Mouse (Mus musculus) layer of hippocampus, postnatal 14 days (tissue): ENCODE measurements at regions not wholly inside any gene's neighbourhood (a gene's known extent, or its start where the extent isn't known, plus 50 kb on each side); places are given as distances from the start of the nearest gene placed in this dataset.
"Not testable (repeated sequence)": the region's sequence is repeated elsewhere in the genome, so short reads cannot be mapped to it uniquely, and the experiment has no call there.

Experiments used
- DNase-seq, 2 experiments: peaks; one replicate each; pipeline ENCODE4 v3.0.0; 2021 to 2022; ENCODE audit warnings: low spot score in 2 of 2, mixed read lengths in 1 of 2

DNA sequence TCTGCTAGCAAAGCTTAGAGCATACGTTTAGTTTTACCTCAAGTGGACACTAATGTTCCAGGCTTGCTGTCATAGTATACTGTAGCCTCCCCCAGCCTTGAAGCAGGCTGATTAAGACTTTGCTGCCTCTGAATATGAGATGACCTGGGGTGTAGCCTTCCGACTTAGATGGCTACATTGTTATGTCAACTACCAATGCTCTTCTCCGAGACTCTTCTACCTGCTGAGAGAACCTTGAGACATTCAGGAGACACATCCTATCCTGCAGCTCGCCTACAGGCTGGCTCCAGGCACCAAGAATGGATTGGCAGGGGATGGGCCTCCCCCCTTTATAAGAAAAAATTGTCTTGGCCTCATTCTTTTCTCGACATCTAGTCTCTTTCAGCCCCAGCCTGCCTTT is 379.0 kb upstream of the Ptger4 start:
- DNase-seq, result no peak

DNA sequence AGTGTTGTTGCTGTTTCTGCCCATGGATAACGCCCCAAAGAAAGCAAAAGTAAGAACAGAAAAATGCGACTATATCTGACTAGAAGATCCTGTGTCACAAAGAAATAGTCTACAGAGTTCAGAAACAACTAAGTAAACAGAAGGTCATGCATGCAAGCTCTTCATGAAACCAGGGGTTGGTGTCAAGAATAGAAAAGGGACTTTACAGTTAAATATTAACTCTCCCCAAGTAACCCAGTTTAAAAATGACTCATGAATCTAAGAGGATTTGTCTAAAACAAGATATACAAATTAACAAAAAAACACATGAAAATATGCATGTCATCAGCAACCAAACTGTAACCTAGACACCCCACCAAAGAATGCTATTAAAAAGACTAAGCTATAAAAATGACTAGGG is 381.4 kb upstream of the Ptger4 start:
- DNase-seq, result no peak

DNA sequence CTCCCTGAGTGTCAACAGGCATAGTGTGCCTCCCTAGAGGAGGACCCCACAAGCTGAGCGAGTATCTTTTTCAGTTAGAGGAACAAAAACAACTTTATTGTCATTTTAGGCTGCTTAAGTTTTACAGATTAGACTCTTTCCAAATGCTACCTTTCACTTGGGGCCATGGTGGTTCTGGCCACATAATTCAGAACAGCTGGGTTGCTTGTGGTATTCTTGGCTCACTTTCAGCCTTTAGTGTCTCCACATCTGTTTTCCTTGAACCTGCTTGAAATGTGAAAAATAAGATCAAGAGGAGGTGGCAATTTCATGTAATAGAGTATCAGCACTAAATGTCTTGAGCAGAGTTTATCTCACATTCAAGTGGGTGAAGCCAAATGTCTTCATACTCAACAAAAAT is 402.7 kb upstream of the Ptger4 start:
- DNase-seq, result no peak

DNA sequence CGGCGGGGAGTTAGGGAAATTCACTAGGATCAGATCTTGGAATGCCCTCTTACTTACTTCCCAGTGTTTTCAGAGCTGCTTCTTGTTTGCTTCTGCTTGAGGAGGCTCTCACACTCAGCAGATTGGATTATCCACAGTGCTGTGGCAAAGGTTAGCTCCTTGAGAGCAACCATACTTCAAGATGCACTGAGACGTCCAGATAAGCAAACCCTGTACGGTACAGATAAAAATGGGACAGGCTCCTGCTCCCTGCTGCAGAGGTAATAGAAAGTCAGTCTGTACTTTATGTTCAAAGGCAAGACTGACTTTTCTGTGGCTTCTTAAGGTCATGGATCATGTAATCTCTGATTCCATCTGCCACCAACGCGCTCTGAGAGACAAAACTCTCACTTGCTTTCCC is 414.8 kb upstream of the Ptger4 start:
- DNase-seq, result no peak

DNA sequence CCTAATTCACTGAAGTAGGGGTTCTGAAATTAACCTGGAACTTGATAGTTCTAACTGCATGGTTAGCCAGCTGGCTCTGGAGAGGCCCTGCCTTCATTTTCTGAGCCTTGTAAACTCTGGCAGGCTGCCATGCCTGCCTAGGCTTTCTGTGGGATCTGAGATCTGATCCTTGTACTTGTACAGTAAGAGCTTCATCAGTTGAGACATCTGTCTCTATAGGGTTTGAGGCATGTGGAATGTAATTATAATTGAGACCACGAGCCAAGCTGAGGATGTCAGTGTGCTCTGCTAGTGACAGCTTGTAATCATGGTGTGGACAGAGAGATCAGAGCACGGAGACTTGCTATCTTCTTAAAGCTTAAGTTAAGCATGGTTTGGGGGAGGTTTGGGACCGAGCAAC is 416.8 kb upstream of the Ptger4 start:
- DNase-seq, result no peak

DNA sequence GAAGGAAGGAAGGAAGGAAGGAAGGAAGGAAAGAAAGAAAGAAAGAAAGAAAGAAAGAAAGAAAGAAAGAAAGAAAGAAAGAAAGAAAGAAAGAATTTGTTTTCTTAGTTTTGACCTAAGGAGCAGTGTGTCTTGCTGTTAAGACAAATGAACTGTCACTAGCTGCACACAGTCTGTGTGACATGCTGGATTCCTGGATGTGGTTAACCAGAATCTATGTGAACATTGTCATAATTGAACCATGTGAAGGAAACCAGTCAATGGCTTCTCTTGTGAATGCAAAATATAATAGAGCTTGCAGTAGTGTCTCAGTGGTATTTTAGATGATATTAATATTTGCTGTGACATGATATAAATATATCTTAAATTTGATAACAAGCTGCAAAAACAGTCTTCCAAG is 427.8 kb upstream of the Ptger4 start:
- DNase-seq, result no peak

DNA sequence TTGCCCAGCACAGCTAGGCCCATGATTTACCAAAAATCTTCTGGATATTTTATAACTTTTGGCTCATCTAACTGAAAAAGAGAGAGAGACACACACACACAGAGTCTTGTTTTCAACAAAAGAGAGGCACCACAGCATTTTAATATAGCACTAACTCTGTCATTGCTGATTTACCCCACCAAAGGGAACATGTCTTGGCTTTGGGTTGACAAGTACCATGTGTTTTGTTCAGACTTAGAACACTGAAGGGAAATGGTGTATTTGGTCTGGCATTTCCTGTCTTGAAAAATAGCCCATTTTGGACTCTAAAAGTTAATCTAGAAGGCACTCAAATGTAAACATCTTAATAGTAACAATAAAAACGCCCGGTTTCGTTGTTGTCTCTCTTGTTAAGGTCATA is 432.7 kb upstream of the Ptger4 start:
- DNase-seq, result no peak

DNA sequence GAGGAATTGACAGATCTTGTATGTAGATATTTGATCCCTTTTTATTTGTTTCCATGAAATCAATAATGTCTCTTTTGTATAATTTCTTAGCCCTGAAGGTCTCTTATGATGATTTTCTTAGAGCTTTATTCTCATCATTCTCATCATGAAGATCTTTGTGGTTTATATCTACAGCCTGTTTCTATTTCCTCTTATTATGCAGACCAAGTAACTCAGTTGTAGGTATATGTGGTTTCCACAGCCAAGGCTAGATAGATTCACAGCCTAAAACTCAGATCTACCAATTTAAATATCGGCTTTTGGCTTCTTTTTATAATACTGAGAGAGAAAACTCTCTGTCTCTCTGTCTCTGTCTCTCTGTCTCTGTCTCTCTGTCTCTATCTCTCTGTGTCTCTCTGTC is 449.8 kb upstream of the Ptger4 start:
- DNase-seq, result no peak

DNA sequence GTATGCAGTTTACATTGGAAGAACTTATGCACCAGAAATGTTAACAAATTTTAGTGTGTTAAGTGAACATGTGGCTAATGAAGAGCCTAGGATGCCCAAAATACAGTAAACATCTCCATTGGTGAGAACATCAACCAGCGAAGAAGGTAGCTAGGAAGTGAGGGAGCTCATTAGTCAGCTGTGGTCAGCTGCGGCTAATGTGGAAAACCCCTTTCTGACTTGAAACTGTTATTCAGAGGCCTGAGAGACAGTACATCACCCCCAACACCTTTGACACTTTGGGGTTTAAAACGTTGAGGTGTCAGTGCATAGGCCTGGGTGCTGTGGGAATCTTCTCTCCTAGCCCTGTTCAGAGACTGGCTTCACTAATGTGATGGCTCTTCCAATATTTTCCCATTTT is 451.0 kb upstream of the Ptger4 start:
- DNase-seq, result no peak

DNA sequence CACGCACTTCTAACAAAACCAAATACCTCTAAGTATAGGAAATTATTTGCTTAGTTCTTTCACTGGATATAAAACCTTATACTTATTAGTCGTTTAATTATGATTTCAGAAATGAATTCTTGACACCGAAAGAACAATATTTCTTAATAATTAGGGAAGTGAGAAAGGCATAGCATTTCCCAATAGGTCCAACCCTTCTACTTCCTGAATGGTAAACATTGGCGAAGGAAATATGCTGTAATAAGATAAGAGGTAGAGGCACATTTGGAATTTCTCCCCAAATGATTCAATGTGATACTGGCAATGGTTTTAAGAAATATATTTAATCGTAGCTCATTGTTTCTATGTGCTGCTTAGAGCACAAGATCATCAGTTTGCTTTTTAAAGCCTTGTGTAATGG is 464.5 kb upstream of the Ptger4 start:
- no peak for DNase-seq

DNA sequence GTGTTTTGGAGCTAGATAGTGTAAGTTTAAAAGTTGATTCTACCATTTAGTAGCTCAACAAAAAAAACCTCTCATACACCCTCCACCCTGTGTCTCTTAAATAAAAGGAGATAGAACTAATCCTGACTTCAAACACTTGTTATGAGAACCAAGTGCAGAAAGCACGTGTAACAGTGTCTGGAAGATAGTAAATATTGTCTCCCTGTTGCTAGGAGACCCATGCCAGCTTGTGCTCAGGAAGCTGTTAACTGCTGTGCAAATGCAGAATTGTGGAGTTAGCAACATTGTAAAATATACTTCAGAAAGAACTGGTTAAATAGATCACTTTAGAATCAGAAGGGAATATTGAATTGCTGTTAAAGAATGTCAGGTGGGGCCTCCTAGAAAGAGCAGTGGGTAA is 496.7 kb upstream of the Ptger4 start:
- peak in 1 of 2 experiments; percentile 5 for DNase-seq

DNA sequence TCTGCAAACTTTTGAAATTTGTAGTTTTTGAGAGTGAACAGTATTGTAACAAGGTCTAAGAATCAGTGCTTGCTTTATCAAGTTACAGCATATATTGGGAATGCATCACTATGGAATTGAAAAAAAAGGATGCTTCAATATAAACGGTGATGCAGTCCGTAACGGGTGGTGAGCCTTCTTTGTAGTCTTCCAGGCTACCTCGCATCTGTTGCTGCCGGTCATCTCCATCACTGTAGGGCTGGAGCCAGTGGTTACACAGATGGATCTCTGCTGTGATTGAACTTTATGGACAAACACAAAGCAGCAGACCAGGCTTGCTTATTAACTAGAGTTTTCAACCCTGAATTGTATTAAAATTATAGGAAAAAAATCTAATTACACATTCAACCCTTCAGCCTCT is 499.9 kb upstream of the Ptger4 start:
- DNase-seq, result no peak

DNA sequence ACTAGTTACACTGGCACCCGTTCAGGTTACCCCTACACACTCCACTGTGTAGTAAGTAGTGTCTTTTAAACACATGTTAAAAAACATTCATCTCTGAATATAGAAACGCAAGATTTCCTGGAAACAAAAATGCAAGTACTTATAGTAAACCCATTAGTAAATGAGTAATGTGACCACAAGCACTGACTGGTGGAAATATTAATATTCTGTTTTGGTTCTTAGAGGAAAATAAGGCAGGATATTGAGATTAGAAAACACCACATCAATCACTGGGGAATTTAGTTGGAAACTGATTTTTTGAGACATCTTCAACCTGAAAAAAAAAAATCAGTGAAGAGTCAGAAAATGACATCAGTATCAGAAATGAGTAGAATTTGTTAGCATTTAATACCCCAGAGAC is 514.7 kb upstream of the Ptger4 start:
- DNase-seq, result no peak

DNA sequence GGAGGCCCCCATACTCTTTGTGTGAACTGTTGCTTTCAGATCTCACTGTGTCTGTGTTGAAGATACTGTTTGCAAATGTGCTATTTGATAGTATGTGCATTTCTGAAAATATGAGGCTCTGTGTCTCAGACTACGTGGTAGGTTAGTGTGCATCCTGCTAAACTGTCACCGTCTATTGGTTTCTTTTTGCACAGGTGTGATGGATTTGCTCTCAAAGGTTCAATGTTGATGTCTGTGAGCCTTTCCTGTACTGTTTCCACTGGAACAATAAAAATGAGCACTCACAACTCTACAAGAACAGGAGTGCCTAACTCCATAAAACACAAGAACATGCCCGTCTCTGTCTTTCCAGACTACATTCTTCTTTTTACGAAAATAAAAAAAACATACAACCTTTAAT is 518.2 kb upstream of the Ptger4 start:
- no peak for DNase-seq

DNA sequence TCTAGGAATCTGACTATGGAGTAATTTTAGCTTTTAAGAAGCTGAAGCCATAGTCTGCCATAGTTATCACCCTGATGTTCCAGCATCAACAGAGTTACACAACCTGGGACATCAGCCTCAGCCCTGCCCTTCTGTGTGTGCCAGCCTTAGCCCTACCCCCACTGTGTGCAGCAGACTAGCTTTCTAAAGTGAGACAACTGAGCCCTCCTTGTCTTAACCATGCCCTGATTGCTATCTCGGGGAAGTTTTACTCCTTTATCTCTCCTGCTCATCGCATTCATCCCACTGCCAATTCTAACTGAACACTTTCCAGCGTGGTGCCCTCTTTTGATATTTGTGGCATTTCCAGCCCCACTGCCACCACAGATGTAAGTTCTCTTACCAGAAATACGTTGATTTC is 522.5 kb upstream of the Dab2 start:
- no peak for DNase-seq

DNA sequence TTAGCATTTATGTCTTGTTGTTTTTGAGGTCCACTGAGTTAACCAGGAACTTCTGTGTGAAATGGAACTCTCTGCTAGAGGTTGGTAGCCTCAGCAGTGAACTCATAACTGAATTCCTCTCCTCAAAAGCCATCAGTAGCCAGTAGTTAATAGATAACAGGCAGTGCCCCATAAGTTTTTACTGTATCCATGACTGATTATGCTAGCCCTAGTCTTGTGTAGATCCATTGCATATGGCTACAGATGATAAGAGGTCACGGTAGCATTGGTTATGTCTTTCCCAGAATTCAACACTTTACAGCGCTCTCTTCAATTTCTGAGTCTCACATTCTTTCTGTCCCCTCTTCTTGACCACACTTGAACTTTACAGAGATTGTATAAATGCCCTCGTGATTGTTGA is 499.7 kb upstream of the Dab2 start:
- no peak for DNase-seq

DNA sequence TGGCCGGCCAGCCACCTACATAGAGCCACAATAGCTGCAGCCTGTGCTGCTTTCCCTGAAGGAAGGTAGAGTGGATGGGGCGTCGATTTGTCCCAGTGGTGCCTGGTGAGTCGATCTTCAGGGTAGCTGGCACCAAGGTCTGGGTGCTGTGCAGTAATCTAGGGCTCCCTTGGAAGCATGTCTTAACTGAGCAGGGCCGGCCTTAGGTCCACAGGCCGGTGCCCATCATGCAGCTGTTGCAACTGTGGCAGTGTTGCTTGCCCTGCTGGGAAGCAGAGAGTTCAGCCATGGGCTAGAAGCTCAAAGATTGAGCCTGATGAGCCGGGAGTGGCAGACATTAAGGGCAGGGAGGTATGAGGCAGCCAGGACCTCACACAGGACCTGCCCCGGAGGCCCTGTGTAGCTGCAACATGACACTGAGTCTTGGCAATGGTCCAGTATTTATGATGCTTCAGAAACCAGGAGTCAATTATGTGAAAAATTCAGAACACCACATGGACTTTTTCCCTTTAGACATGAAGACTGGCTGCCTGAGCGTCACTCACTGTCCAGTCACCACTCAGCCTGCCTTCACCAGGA is 488.3 kb upstream of the Dab2 start:
- no peak for DNase-seq

DNA sequence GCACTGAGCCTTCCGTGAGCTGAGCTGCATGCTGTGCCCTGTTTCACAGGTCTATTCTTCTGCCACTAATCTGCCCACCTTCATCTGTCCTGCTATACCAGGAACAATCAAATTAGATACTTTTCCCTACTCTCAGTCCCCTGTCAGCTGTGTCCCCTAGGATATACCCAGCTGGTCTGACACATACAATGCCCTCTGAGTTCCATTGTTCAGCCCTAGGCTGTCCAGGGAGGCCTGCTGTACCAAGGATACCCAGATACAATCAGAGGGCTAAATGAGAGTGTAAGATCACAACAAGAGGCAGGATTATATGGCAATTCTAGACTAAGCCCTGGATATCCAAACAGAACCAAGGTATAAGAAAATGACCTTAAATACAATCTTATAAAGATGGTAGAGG is 487.6 kb upstream of the Dab2 start:
- DNase-seq, result no peak

DNA sequence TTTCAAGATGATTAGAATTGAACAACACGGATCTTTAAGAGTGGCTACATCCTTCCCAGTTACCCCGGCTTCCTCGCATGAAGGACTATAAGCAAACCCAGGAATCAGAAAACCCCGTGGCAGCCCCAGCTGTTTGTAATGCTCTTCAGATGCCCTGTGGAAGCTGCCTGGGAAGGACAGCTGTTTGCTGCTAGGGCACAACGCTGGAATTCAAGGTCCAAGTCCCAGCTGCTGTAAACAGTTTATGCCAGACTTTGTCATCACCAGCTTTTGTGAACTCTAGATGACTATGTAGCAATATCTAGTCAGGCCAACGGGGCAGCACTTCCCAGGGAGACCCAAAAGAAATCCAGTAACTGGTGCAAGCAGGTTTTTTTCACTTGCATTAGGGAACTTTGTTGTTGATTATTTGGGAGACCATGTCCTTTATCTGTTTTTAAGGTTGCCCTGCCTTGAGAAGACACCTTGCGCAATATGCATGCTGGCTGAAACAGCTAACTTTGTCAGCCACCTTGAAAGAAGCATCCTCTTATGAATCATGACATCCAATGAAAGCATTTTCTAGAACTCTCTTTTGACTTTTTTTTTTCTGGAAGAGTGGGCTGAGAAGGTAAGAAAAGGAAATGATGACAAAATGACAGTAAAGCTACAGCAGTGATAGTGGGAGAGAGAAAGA is 481.5 kb upstream of the Dab2 start:
- no peak for DNase-seq

DNA sequence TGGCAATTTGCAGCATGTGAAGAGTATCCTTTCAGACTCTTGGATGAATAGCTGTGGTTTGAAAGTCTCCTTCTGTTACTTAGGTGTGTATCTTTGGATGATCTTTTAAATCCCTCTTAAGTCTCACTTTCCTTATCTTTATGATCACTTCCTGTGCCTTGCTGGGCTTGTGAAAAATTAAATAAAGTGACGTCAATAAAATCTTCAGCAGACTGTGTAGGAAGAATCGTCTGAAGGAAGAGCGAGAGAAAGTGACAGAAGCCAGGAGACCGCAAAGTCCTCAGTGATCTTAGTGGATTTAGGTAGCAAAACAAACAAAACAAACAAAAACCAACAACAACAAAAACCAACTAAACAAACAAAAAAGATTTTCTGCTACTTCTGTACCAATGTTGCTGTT is 459.6 kb upstream of the Dab2 start:
- no peak for DNase-seq

DNA sequence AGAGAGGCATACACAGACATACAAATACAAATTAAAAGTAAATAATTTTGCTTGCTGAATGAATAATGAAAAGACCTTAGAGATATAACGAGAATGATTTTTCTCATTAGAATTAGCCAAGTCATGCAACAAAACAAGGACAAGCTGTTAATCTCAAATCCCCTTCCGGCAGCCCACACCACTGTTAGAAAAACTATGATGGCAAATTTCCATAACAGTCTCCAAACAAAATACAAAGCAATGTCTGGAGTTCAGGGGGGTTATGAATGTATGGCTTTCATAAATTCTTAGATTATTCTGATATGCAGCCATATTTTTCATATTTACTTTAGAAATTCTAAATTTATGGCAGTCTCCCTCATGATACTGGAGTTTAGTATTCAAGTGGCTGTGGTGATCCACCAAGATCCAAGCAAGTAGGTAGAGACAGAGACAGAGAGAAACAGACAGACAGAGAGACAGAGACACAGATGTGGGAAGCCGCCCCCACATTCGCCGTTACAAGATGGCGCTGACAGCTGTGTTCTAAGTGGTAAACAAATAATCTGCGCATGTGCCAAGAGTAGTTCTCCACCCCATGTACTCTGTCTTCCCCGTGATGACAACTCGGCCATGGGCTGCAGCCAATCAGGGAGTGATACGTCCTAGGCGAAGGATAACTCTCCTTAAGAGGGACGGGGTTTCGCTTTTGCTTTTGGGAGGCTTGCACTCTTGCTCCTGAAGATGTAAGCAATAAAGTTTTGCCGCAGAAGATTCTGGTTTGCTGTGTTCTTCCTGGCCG is 458.0 kb upstream of the Dab2 start:
- not testable (repeated sequence) for DNase-seq

DNA sequence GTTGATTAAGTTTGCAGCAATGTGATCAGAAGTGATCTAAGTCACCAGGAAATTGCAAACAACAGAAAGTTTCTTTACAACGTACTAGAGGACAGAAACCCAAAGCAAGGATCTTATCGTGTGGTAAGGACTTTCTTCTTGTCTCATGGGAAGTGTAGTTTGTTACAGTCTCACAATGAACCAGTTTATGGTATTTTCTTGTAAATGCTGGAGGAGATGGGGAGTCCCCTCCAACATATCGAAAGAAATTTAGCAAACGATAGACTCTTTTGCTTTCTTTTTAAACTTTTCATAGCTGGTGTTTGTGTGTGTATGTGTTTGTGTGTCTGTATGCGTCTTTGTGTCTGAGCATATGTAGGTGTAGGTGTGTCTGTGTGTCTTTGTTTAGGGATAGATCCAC is 453.0 kb upstream of the Dab2 start:
- no peak for DNase-seq
